Mouse (Mus musculus) heart, postnatal 25 days (tissue): ENCODE measurements at regions not wholly inside any gene's neighbourhood (a gene's known extent, or its start where the extent isn't known, plus 50 kb on each side); places are given as distances from the start of the nearest gene placed in this dataset.

ENCODE experiments used
- DNase-seq: peaks from one replicate; pipeline ENCODE4 v3.0.0; 2022; ENCODE audit warnings: low spot score
- intact Hi-C: fragments of 180-260 bp; cut with DNase I; formaldehyde crosslinking; loops from one replicate; pipeline ENCODE4 v1.15.1; 2025

DNA sequence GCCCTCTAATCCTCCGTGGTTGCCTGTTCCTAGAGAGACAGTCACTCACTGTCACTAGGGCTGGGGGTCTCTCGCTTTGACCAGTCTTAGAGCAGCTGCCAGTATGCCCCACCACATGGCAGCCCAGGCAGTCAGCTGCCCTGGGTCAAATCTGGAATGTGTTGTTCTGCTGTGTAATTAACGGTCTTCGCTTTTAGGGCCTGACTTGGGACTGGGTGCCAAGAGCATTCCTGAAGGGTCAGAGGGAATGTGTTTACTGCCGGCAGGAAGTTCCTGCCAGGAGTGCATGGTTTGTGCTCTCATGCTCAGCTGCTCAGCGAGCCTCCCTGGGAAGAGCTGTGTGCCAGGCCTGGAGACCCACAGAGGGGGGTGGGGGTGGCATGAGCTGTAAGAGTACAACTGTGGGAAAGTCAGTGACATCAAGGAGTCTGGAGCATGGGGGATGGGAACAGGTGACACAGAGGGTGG, 518.5 kb upstream of the Lrrc6 start:
- intact Hi-C loops = no loop called here
- DNase-seq = no peak
